Mouse (Mus musculus) cerebellum, adult 2 months (tissue): ENCODE measurements at regions not wholly inside any gene's neighbourhood (a gene's known extent, or its start where the extent isn't known, plus 50 kb on each side); places are given as distances from the start of the nearest gene placed in this dataset.

Source experiments
- DNase-seq, 2 experiments: peaks; one replicate each; pipeline ENCODE4 v3.0.0; 2021
- H3K27ac ChIP-seq: fragments of 200-500 bp; 2 replicates; pipeline ENCODE4 v1.5.1; 2012; ENCODE audit warnings: low read length, control low read depth, inconsistent platforms; ENCODE audit not compliant: insufficient read depth
- H3K27me3 ChIP-seq: fragments of 200-500 bp; 2 replicates; pipeline ENCODE4 v1.6.1; 2012; ENCODE audit warnings: inconsistent platforms, mild to moderate bottlenecking, low read length, moderate library complexity; ENCODE audit not compliant: control insufficient read depth, insufficient read depth
- H3K4me1 ChIP-seq: fragments of 200-500 bp; 2 replicates; pipeline ENCODE4 v1.6.1; 2011; ENCODE audit warnings: low read length; ENCODE audit not compliant: control insufficient read depth, insufficient read depth
- H3K4me3 ChIP-seq: fragments of 200-500 bp; replicated peaks from 2 replicates; pipeline ENCODE3; 2011; ENCODE audit warnings: mild to moderate bottlenecking, low read depth, low read length, control low read depth; ENCODE audit not compliant: insufficient read depth
- CTCF ChIP-seq: fragments of 200-500 bp; IDR thresholded peaks from 2 replicates; pipeline ENCODE4 v1.5.1; 2011; ENCODE audit warnings: low read depth, mild to moderate bottlenecking, control low read depth, low read length, moderate library complexity, borderline replicate concordance; ENCODE audit not compliant: insufficient read depth
- POLR2A ChIP-seq: fragments of 200-500 bp; IDR thresholded peaks from 2 replicates; pipeline ENCODE4 v1.6.1; 2011; ENCODE audit warnings: low read length, control low read depth, borderline replicate concordance; ENCODE audit not compliant: insufficient read depth
- WGBS: fragments of 180-500 bp; shearing (Covaris S2); methylation state at CpG from one replicate; pipeline ENCODE4 v1.1.7; 2018; 5-methylcytosine and 5-hydroxymethylcytosine counted together

DNA sequence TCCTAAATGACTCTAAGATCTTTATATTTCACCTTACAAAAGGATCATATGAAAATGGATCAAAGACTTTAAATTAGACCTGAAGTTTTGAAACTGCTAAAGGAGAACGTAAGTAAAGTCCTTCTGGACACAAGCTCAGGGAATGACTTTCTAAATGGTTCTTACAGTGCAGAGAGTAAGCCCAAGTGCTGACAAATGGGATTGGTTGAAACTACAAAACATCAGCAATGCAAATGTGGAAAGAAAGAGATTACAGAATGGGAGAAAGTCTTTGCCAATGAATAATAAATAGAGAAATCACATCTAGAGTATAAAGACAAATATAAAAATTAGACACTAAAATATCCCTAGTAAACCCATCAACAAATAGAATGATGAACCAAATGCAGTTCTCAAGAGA is 263.9 kb downstream of the Atp10a start:
- DNase-seq = no peak
- Histone ChIP-seq H3K4me3 (no peak overlapping the region), H3K27me3 (no peaks in the 10 kb centered on the region), H3K4me1 (no peaks in the 10 kb centered on the region), H3K27ac (no peak overlapping the region)
- 82% methylated on average over 1 of the region's 1 CpGs for WGBS
- TF ChIP-seq POLR2A (no peak), CTCF (no peak)

DNA sequence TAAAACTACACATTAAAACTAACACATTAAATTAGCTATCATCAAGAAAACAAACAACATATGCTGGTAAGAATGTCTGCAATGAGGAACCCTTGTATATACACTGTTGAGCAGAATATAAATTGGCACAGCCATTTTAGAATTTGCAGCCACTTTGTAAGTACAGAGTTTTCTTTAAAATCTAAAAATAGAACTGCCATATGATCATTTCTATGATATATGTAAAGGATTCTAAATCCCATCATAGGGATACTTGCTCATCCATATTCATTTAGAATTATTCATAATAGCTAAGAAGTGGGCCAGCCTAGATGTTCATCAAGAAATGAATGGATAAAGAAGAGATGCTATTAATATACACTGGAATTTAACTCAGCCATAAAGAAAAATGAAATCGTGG is 264.3 kb downstream of the Atp10a start:
- Histone ChIP-seq H3K4me3 (no peak overlapping the region), H3K4me1 (no peaks in the 10 kb centered on the region), H3K27me3 (no peaks in the 10 kb centered on the region), H3K27ac (no peak overlapping the region)
- no peak for DNase-seq
- TF ChIP-seq POLR2A (no peak), CTCF (no peak)
- WGBS = 88% methylated on average over 1 of the region's 1 CpGs

DNA sequence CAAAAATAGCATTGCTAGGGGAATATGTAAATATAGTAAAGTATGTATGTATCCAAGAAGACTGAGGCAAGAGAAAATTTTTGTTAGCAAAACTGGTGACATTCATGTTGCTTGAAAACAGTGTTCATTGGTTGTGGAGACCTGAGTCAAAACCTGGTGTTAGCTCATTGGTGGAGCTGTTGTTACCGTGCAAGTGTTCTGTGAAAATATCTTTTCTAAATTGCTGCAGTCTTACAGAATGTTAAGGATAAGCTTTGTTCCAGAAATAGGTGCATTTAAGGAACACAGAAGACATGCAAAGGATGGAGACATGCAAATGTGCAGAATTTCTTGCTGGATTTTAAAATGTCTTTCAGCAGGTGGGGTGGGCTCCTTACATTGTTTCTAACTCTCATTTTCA is 269.0 kb downstream of the Atp10a start:
- H3K4me1 ChIP-seq = no peaks in the 10 kb centered on the region
- no peaks in the 10 kb centered on the region for H3K27me3 ChIP-seq
- no peak for TF ChIP-seq CTCF
- no peak for TF ChIP-seq POLR2A
- no peak overlapping the region for H3K4me3 ChIP-seq
- 91% methylated on average over 1 of the region's 1 CpGs for WGBS
- no peak overlapping the region for H3K27ac ChIP-seq
- DNase-seq = no peak

DNA sequence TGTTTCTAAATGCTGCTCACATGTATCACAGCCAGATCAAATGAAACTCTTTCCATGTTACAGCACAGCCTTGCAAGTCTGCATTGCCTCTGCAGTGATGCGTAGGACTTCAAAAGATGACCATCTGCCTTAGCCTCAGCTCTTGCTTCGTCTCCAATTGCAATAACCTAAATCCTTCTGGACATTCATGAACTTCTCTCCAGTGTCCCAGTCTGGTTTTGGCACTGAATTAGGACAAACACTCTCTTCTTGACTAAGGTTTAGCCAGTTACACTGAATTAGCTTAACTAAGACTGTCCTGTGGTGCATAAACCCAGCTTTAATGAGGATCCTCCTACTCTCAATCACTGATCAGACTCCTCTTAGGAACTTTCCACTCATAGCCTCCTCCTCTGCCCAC is 269.4 kb downstream of the Atp10a start:
- no peaks in the 10 kb centered on the region for H3K4me1 ChIP-seq
- no peak for DNase-seq
- no peak overlapping the region for H3K27ac ChIP-seq
- no peaks in the 10 kb centered on the region for H3K27me3 ChIP-seq
- TF ChIP-seq POLR2A = no peak
- 72% methylated on average over 2 of the region's 2 CpGs for WGBS
- H3K4me3 ChIP-seq = no peak overlapping the region

DNA sequence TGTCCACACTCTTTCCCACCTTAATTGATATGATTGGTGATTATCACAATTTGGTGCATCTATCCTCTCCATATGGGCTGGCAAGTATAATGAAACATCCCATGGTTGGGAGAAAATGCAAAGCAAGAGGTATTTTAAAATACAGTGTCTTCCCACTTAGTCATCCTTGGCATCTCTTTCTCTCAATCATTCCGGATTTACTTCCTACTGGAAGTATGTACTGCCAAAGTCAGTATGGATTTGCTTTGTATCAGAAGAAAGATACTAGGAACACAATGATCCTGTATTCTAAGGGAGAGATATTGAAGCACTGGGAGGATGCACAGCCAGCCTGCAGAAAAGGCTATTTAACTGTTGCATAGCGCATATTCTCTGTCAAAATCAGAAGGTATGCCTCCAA is 271.1 kb upstream of the Ube3a start:
- WGBS = 79% methylated on average over 2 of the region's 2 CpGs
- no peak overlapping the region for H3K27ac ChIP-seq
- no peaks in the 10 kb centered on the region for H3K4me1 ChIP-seq
- H3K27me3 ChIP-seq = no peaks in the 10 kb centered on the region
- DNase-seq = no peak
- no peak overlapping the region for H3K4me3 ChIP-seq
- TF ChIP-seq POLR2A = no peak
- no peak for TF ChIP-seq CTCF

DNA sequence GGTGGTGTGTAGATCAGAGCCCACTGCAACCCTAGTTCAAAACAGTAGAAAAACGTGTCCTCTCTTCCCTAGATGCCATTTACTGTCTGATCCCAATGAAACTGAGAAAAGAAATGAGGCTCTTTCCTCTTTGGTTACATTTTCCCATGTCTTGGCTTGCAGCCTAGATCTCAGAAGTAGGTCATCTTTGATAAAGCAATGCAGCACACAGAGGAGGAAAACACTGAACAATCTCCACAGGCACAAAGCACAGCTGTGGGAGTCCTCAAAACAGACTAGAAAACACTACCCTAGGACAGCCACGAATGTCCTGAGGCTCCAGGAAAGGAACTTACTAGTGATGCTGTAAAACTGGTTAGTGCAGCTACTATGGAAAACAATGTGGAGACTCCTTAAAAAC is 221.4 kb upstream of the Ube3a start:
- H3K27ac ChIP-seq = no peak overlapping the region
- no peaks in the 10 kb centered on the region for H3K27me3 ChIP-seq
- no peaks in the 10 kb centered on the region for H3K4me1 ChIP-seq
- no peak overlapping the region for H3K4me3 ChIP-seq
- 22% methylated on average over 2 of the region's 2 CpGs for WGBS
- TF ChIP-seq CTCF (no peak), POLR2A (no peak)
- DNase-seq = peak; percentile 8 to 25

DNA sequence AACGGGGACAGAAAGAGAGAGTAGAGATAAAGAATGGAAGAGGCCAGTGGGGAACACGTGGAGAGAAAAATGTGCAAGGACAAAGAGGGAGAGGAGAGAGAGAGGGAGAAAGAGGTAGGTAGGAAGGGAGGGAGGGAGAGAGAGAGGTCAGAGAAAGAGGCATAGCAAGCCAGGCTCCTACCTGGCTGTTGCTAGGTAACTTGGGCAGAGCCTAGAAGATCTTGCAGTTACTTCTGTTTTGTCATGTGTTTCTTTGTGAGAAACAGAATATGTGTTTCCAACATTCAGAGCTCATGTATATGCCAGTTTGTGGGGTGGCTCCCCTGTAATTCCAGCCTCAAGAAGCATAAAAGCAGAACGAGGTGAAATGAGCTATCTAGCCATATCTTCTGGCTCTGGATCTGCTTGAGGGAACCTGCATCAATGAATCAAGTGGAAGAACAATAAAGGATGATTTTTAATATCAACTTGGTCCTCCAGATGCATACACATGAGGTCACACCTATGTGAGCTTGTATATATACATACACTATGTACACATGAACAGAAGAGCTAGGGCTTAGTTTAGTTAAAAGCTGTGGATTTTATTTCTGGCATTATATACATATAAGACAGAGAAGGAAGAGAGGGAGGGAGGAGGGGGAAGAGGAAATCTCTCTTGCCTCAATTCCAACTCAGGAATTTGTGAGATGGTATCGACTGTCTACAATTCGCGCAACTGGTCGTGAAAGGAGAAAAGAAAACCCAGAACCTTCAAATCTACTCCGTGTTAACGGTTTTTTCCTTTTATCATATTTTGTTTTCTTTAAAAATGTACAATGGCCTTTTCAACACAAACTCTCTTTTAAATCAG is 214.9 kb upstream of the Ube3a start:
- Histone ChIP-seq H3K4me1 (no peaks in the 10 kb centered on the region), H3K27me3 (no peaks in the 10 kb centered on the region), H3K27ac (no peak overlapping the region), H3K4me3 (no peak overlapping the region)
- no peak for TF ChIP-seq CTCF
- no peak for TF ChIP-seq POLR2A
- WGBS = 70% methylated on average over 9 of the region's 9 CpGs
- DNase-seq = no peak

DNA sequence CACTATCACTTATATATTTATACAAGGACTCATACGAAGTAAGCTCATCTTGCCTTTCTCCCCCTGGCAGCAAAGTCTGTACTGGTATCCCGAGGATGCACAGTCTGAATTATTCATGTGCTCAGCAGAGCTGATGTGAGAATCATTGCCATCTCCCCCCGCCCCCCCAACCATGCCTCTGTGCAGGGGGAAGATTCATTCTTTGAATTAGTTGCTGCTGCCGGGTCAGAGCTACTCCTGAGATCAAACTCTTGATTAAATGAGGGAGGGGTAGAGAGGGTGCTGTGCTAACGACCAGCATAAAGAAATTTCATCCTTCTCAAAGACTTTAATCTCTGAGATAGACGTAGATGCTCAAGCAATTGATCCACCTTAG is 214.3 kb upstream of the Ube3a start:
- Histone ChIP-seq H3K4me3 (no peak overlapping the region), H3K4me1 (no peaks in the 10 kb centered on the region), H3K27ac (no peak overlapping the region), H3K27me3 (no peaks in the 10 kb centered on the region)
- no peak for DNase-seq
- TF ChIP-seq POLR2A = no peak
- no peak for TF ChIP-seq CTCF
- 18% methylated on average over 6 of the region's 6 CpGs for WGBS
